Mouse (Mus musculus) adrenal gland, postnatal 0 days (tissue): ENCODE results near the gene Try4. TPM values are rescaled to one million over a fixed set of nuclear protein-coding genes. Genes with fewer than 3 reads are reported as not detected.

Experiments used
- polyA plus RNA-seq: library from polyadenylated mRNA; unstranded; fragments of >200 nt; fragmentation: Nextera tagmentation; extraction: Ambion mirVana; gene quantifications from 2 replicates; pipeline ENCODE4 v1.2.1, GENCODE M21; 2015

The Try4 gene
- not detected in 2 replicates for polyA plus RNA-seq

DNA sequence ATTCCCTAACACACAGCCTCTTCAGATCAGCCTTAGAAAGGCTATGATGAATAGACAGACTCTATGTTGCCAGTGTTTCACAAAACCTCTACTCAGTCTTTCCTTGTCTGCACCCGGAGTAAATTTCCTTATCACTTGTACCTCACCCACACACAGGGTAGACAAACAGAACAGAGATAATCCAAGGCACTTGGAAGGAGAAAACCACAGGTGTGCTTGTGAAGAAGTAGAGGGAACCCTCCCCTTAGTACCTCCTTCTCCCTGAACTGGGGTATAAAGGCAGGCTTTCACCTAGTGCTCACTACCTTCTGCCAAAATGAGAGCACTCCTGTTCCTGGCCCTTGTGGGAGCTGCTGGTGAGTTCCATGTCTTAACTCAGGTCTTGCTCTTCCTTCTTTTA, at the start of gene Try4:
Try4 (plus strand) TSS at position 301 of the 400 bp plus-strand sequence.

GRCm38 (mm10) chr6:41316741-41317140, 14.7 kb downstream of the Try4 start, which contains the start of gene Try5:
TSS of gene Try5 (minus strand) at chr6:41316841.

DNA sequence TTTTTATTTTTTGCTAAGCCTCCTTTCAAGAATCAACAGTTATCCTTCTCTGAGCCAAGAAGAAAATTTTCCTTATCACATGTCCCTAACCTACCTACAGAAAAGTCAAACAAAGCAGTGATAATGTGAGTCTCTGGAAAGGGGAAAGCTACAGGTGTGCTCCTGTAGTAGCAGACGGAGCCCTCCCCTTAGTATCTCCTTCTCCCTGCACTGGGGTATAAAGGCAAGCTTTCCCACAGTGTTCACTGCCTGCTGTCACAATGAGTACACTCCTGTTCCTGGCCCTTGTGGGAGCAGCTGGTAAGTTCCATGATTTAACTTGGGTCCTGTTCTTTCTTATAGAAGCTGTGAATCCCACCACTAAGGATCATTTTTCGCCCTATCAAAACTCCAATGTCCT, 51.9 kb downstream of the Try4 start, which contains the start of gene Try10:
Try10 (plus strand) TSS at position 174 of the 400 bp plus-strand sequence.

Other genes starting within 250 kb of the Try4 start
- not detected in 2 replicates for gene Try5, start 14.6 kb downstream of the Try4 start, polyA plus RNA-seq
- gene Try10, start 51.8 kb downstream of the Try4 start, polyA plus RNA-seq, result not detected in 2 replicates
- gene Prss3, start 75.4 kb downstream of the Try4 start, polyA plus RNA-seq, result not detected in 2 replicates
- not detected in 2 replicates for gene Gm5771, start 90.1 kb downstream of the Try4 start, polyA plus RNA-seq
- gene Gm10334, start 143.9 kb downstream of the Try4 start, polyA plus RNA-seq, result not detected in 2 replicates
- not detected in 2 replicates for gene Prss1, start 156.7 kb downstream of the Try4 start, polyA plus RNA-seq
- 0.22 TPM in 1 of 2 replicates, not detected in the other for gene Prss2, start 219.5 kb downstream of the Try4 start, polyA plus RNA-seq